Mouse (Mus musculus): ENCODE measurements around the gene Sumf1. TPM values are rescaled to one million over a fixed set of nuclear protein-coding genes. Genes with fewer than 3 reads are reported as not detected.

Gene Sumf1
- polyA plus RNA-seq, 1 experiment from 2014 or later = 13.8 TPM

- peak within 1 kb of the TSS; percentile 64 for H3K9ac ChIP-seq (ENCODE audit: low read depth, low read length)
- H3K36me3 ChIP-seq (ENCODE audit: control insufficient read depth, insufficient read depth, low read length) = no peaks in the 10 kb centered on the region
- H3K4me3 ChIP-seq (ENCODE audit: low read length) = peak within 1 kb of the TSS; percentile 44
- H3K27ac ChIP-seq (ENCODE audit: low read depth, low read length) = peak within 1 kb of the TSS; percentile 81
- no peaks in the 10 kb centered on the region for H3K9me3 ChIP-seq (ENCODE audit: control insufficient read depth, low read length)
- under 1% methylated on average over 24 of the region's 24 CpGs for WGBS
- peak; percentile 98 for ATAC-seq
- H3K4me1 ChIP-seq (ENCODE audit: control insufficient read depth, insufficient read depth, low read depth, low read length) = no peaks in the 10 kb centered on the region
- no peaks in the 10 kb centered on the region for H3K27me3 ChIP-seq (replicated peaks; ENCODE audit: control insufficient read depth, insufficient read depth, low read length)
- peak within 1 kb of the TSS; percentile 64 for H3K4me2 ChIP-seq (ENCODE audit: low read length)
These were observed 120.4 kb downstream of the Sumf1 start, which contains the start of gene Setmar for GRCm38 (mm10) chr6:108064918-108065526. Setmar (plus strand) TSS chr6:108065045.

GRCm38 (mm10) chr6:108061121-108061520 is 124.3 kb downstream of the Sumf1 start:
- WGBS = 86% methylated on average over 3 of the region's 3 CpGs
- no peaks in the 10 kb centered on the region for H3K4me1 ChIP-seq (ENCODE audit: control insufficient read depth, insufficient read depth, low read depth, low read length)
- H3K9me3 ChIP-seq (ENCODE audit: control insufficient read depth, low read length) = no peaks in the 10 kb centered on the region
- no peak overlapping the region for H3K9ac ChIP-seq (ENCODE audit: low read depth, low read length)
- H3K27me3 ChIP-seq (replicated peaks; ENCODE audit: control insufficient read depth, insufficient read depth, low read length) = no peaks in the 10 kb centered on the region
- ATAC-seq = no peak
- H3K27ac ChIP-seq (ENCODE audit: low read depth, low read length) = no peak overlapping the region
- H3K36me3 ChIP-seq (ENCODE audit: control insufficient read depth, insufficient read depth, low read length) = no peaks in the 10 kb centered on the region
- no peak overlapping the region for H3K4me3 ChIP-seq (ENCODE audit: low read length)
- H3K4me2 ChIP-seq (ENCODE audit: low read length) = no peak overlapping the region

- WGBS = 88% methylated on average over 5 of the region's 5 CpGs
- Histone ChIP-seq H3K4me2 (ENCODE audit: low read length) (no peak overlapping the region), H3K9me3 (ENCODE audit: control insufficient read depth, low read length) (no peaks in the 10 kb centered on the region), H3K4me3 (ENCODE audit: low read length) (no peak overlapping the region), H3K27ac (ENCODE audit: low read depth, low read length) (no peak overlapping the region), H3K27me3 (replicated peaks; ENCODE audit: control insufficient read depth, insufficient read depth, low read length) (no peaks in the 10 kb centered on the region), H3K9ac (ENCODE audit: low read depth, low read length) (no peak overlapping the region), H3K4me1 (ENCODE audit: control insufficient read depth, insufficient read depth, low read depth, low read length) (no peaks in the 10 kb centered on the region), H3K36me3 (ENCODE audit: control insufficient read depth, insufficient read depth, low read length) (no peaks in the 10 kb centered on the region)
- no peak for ATAC-seq
These were observed 127.3 kb downstream of the Sumf1 start for GRCm38 (mm10) chr6:108058066-108058465.

- H3K4me3 ChIP-seq (ENCODE audit: low read length) = no peak overlapping the region
- H3K4me1 ChIP-seq (ENCODE audit: control insufficient read depth, insufficient read depth, low read depth, low read length) = no peaks in the 10 kb centered on the region
- no peak overlapping the region for H3K4me2 ChIP-seq (ENCODE audit: low read length)
- no peaks in the 10 kb centered on the region for H3K36me3 ChIP-seq (ENCODE audit: control insufficient read depth, insufficient read depth, low read length)
- no peaks in the 10 kb centered on the region for H3K9me3 ChIP-seq (ENCODE audit: control insufficient read depth, low read length)
- 71% methylated on average over 4 of the region's 4 CpGs for WGBS
- ATAC-seq = no peak
- H3K27ac ChIP-seq (ENCODE audit: low read depth, low read length) = no peak overlapping the region
- no peaks in the 10 kb centered on the region for H3K27me3 ChIP-seq (replicated peaks; ENCODE audit: control insufficient read depth, insufficient read depth, low read length)
- no peak overlapping the region for H3K9ac ChIP-seq (ENCODE audit: low read depth, low read length)
These were observed 128.0 kb downstream of the Sumf1 start for GRCm38 (mm10) chr6:108057353-108057752.

Other genes starting within 250 kb of the Sumf1 start
- 5.0 and 5.6 TPM in 2 replicates for gene Setmar, start 120.5 kb downstream of the Sumf1 start, polyA plus RNA-seq (2015; fragmentation: Nextera tagmentation; extraction: Ambion mirVana)
- 5.4 and 5.6 TPM in 2 replicates for gene Itpr1, start 27.5 kb upstream of the Sumf1 start, polyA plus RNA-seq (2015; fragmentation: Nextera tagmentation; extraction: Ambion mirVana)